Mouse (Mus musculus) thymus, adult 18-20 months (tissue): ENCODE measurements around the gene Mmp7.

ENCODE experiments used
- DNase-seq, 2 experiments: peaks; one replicate each; pipeline ENCODE4 v3.0.0; 2022; ENCODE audit warnings: mixed read lengths in 2 of 2

The Mmp7 gene

DNA sequence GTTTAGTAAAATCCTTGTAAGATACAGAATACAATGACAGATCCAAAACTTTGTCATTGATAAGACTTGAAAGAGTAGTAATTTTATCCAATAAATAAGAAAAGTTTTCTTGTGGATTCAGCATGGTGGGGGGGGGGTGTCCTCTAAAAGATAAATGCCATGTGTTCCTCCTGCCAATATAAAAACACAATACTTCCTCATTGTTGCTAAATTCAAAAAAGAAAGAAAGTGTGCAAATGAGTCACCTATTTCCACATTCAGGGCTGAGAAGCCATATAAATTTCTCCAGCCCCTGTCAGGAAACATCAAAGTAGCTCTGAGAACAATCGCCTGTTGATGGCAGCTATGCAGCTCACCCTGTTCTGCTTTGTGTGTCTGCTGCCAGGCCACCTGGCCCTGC, at the start of gene Mmp7:
Mmp7 (plus strand) TSS at position 301 of the 400 bp plus-strand sequence.
- DNase-seq: no peak

DNA sequence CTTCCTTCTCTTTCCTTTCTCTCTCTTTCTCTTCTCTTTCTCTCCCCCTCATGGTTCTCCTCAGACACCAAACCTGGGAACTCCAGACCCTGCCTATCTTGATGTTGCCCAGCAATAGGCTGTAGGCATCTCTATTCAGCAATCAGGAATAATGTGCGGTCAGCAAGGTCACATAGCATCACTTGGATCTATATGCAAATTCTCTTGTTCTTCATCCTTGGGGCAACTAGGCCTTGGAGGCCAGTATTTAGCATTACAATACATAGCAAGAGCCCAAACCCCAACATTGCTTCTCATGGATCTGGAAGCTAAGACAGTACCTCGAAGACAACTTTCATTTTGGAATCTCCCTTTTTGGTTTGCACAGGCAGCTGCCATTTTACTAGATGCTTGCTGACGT, 44.0 kb upstream of the Mmp7 start:
- no peak for DNase-seq

DNA sequence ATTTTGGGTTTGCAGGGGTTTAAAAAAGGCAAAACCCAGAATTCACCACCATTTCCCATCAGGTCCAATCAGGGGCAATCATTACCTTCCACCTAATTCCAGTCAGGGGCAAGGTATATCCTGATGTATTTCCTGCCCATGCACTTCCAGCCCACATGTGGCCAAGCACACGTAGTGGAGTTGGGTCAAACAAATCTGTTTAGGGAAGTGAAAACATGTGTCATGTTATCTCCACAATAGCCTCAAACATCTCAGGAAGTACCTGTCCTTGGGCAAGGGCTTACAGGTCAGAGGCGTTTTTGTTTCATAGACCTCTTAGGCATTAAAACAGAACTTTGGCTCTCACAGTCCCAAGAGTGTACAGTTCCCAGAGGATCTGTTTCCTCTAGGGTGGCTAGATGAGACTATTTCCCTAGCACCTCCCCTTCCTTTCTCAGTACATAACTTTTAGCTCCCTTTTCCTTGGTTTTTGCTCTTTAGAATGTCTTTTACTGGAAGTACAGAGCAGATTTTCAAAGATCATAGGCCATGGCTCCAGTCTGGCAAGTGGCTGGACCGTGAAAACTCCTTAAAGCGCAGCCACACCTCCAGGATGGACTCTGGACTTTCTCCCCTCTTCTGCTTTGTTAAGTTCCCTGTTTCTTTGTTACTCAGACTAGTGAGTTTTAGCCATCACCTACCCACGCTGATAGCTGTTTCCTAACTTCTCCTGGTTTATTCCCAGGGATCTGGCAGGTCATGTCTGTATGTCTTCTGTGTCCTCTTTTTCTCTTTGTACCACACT, 41.3 kb upstream of the Mmp7 start:
- DNase-seq: no peak

DNA sequence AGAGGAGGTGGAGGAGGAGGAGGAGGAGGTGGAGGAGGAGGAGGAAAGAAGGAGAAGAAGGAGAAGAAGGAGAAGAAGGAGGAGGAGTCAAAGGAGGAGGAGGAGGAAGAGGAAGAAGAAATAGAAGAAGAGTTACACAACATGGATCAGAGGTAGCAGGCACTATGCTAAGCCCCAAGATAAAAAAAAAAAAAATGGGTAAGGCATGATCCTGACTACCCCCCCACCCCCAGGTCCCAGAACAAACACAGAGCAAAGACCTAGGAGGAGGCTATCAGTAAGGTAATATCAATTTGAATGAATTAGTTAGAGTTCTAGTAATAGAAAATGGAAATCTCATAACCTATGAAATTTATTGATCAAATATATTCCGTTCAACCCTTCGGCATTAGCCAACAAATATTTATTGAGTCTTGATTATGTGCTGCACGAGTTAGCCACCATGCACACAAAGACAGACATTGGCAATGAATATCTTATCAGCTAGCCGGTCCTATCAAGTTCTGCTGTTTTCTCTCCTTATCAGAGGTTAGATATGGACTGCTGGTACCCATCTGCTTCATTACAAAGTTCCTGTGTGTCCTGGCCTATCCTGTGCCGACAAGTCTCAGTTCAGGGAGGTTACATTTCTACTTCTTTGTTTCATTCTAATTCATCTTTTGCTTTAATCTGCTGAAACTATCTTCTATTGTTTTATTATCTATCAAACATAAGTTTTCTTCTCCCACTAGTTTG, 39.4 kb upstream of the Mmp7 start:
- DNase-seq: no peak

DNA sequence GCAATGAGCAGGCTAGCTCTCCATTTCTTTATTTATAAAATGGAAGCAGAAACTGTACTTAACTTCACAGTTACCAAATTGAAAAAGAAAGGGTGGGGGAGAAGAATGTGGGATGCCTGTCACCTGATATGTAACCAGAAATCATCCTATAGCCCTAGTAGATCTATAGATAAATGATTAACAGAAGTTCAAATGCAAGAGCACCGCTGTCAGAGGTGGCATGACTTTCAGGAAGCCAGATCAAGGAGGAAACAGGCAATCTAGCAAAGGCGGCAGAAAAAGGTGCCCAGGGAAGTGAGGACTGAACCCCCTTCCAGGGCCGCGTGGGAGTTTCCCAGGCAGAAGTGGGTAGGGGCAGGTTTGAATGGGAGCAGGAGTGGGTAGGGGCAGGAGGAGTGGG, 33.9 kb upstream of the Mmp7 start:
- no peak for DNase-seq

DNA sequence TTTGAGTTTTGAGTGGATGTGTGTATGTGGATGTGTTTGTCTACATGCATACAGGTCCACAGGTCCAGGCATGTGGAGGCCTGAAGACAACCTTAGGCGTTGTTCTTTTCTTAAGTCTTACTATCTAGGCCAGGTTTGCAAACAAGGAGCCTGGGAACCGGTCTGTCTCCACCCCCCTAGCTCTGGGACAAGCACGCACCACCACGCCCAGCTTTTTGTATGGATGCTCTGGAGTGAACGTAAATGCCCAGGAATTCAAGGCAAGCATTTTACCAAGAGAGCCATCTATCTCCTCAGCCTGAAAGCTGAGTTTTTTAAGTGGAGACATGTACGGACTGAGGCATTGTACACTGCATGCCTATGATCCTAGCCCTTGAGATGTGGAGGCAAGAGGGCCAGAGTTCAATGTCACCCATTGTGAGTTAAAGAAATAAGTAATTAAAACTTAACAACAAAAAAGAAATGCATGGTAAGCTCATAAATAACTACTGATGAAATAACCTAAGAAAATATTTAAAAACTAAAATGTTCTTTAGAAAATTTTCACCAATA, 32.3 kb upstream of the Mmp7 start:
- no peak for DNase-seq

DNA sequence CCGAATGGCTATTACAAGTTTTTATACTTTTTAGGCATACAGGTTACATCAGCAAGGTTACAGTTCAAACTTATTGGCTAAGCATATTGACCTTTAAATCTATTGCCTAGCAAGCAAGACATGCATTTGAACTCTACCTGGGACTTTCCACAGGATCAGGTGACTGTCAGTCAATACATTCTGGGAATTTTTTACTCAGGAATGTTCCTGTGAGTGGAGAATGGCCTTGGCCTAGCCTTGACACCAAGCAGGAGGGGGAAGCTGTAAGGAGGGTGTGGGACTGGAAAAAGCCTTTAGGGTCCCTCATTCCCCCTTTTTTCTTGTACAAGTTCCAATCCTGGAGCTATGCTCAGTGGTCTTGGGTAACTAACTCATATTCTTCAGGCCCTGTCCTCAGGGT, 30.5 kb upstream of the Mmp7 start:
- DNase-seq: no peak

DNA sequence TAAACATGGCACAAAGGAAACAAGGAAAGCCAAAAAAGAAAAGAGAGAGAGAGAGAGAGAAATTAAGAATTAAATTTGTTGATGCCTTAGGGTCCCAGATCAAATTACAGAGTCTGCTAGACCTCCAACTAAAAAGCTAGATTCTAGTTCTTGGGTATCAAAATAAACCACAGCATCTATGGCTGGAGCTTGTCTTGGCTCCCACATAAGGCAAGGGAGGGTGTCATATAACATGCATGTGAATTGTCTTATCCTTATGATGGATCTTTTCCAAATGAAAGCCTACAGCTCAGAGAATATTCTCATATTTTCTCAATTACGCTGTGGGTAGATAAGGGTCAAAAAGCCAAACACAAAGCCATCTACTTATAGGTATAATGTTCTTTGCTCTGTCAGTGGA, 22.2 kb upstream of the Mmp7 start:
- no peak for DNase-seq

DNA sequence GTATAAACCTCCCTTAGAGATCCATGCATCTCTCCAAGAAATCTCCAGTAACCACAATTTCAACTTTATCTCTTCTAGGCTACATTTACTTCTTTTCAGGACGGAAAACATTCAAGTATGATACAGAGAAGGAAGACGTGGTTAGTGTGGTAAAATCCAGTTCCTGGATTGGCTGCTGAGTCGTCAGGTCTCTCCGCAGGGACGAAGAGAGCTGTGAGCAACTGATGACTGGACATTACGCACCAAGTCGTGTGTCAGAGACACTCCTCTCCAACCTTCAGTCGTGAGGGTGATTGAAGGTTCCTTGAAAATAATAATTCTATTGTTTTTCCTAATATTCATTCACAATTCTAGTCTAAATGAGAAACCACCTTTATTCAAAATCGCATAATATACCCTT, 18.9 kb upstream of the Mmp7 start:
- no peak for DNase-seq

DNA sequence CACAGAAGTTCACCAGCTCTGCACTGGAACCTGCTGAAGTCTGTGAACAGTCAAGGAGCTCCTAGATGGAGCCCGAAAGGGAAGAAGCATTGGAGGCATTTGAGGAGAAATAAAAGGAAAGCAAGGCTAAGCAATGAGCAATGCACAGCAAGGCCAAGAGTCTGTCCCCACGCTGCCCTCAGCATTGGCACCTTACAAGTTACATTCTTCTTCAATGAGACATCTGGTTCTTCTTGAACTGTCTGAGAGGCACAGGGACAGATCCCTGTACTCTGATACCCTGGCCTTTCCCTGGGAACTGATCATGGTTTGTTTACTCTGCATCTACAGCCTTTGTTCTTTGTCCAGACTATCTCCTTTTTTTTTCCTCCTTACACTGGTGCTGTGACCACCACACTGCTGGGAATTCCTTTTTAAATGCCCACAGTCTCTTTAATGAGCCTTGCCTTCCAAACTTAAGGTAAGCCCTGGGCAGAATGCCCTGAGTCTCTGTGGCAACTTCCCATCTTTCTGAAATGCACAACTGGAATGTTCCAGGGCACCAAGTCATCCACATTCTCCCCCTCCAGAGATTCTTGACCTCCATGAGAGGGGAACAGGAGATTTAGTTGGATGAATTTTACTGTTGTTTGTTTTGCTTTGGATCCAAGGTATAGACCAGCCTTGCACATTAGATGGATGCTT, 13.6 kb upstream of the Mmp7 start:
- no peak for DNase-seq

DNA sequence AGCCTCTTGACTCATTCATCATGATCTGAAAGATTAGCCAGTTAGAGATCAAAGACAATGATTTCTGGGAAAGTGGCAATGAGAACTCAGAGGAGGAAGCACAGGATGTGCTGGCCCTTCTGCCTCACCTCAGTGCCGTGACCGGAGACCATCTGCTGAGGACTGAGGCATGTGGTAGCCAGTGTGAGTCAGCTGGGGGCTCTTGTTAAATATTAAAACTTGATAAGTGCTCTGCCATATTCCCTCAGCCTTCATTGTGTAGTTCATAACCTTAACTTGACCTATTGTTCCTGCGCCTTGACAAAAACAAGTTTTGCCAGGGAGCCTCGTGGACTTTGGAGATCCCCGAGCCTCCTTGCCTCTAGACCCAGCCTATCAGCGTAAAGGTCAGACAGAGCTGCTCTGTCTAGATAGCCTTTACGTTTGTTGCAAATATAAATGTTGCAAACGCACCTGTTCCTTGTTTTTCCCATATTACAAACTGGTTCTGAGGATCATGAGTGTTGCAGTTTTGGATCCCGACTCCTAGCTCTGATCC, 9.7 kb upstream of the Mmp7 start:
- DNase-seq: no peak

DNA sequence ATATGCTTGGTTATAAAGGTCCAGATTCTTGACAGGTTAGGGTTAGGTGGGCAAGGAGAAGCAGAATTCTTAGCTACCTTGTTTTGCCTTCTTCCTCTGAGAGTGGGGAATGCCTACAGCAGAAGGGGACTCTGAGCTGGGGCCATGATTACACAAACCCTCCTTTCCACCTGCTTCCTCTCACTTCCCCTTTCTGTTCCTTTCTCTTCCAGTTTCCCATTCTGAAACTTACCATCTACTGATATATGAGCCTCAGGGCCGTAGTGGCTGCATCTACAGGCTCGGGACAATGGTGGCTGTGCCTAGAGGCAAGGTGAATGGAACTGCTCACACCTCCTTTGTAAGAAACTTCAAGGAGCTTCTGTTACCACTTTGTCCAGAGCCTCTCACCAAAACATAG, 5.9 kb upstream of the Mmp7 start:
- DNase-seq: no peak

DNA sequence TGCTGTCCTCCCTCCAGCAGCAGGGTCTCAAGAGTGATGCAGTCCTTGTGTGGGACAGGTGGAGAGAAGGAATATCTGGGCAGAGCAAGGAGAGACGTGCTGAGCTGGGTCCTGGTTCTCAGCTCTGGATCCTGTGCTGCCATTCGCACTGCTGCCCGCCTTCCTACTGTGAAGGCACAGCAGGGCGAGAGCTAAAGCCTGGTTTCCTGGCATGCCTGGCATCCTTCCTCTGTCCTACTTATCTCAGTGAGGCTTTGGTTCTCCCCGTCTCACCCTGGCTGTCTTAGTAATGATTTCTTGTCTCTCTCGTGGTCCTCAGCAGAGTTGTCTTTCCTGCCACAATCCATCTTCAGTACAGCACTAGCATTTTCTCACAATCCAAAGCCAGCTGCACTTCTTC, 2.1 kb upstream of the Mmp7 start:
- DNase-seq: no peak

DNA sequence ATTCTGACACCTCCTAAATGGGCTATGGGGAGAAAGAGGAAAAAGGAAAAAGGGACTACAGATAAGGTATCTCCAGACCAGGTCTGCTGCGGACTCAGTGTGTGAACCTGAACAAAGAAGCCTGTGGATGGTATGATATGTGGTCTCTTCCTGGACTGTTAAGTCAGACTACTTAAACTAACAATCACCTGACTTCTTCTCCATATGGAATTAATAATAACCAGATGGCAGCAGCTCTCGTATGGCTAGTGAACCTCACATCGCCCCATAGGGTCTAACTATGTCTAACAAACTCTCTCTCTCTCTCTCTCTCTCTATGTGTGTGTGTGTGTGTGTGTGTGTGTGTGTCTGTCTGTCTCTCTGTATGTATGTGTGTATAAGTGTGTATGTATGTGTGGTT, 2.1 kb downstream of the Mmp7 start:
- DNase-seq: no peak

DNA sequence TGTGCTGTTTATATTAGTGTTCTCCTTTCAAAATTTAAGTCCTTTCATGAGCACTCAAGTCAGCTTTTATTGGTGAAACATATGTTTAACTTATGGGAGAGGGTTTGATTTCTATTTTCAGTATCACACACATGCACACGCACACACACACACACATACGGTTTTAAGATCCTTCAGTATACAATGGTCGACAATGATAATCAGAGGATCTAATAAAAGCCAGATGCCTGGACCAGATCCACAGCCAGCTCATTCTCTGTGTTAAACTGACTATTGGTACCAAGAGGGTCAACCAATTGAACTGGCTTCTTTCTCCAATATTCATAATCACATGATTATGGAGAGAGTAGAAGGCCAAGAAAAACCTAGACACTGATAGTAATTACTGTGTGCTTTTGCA, 3.8 kb downstream of the Mmp7 start:
- DNase-seq: no peak

DNA sequence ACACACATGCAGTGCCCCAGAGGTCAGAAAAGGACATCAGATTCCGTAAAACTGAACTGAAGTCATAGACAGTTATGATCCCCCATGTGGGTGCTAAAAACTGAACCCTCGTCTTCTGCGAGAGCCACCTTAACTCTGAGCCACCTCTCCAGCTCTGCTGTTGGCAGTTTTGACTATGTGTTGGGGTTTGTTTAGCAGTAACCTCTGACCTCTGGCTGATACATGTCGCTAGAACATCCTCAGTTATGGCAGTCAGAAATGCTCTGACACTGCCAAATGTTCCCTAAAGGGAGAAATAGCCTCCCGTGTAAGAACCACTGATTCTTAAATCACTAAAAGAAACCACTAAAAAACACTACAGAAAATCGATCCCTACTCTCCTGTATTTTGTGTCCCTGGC, 16.8 kb downstream of the Mmp7 start:
- no peak for DNase-seq

DNA sequence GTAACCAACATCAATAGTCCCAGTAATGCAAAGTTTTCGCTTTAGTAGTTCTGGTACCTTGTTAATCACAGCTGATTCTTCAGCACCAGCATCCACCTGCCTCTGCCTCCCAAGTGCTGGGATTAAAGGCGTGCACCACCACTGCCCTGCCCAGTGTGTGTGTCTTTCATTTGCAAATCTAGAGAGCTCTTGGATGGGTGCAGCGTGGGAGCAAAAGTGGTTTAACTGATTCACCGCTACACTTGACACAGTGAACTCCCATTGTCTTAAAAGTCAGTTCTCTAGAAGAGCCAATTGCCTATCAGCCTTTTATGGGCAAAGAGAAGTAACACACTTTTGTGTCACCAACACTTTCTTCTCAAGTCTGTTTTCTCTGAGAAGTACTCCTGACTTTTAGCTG, 19.3 kb downstream of the Mmp7 start:
- DNase-seq: no peak

DNA sequence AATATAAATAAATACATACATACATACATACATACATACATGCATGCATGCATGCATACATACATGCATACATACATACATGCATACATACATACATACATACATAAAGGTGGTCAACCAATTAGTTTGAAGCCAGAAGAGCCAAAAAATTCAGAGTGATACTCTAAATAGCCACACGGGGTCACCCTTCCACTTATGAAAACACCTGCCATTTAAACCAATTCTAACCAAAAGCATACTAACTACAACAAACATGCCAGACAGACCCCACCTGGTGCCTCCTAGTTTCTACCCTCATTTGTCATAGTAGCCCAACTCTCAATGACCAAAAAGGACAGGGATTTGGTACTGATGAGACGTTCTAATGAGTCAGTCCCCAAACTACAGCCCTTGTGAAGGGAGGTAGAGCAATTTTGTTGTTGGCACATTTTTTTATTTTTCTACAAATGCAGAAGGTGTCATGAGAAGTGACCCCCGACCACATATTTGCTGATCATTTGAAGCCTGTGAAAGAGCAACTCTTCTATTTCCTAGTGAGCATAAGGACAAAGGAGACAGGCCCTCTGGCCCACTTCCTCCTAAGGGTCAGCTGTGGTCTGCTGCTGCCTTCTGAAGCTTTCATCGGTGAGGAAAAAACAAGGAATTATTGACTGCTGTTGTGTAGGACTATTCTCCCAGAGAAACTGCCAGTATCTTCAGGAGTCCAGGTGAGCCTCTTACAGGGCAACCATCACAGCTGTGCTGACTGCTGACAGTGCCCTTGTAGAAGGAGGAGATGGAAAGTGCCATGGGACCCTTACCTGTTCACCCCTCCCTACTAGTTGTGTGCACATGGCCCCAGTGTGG, 22.4 kb downstream of the Mmp7 start:
- DNase-seq: peak in 1 of 2 experiments; percentile 22

DNA sequence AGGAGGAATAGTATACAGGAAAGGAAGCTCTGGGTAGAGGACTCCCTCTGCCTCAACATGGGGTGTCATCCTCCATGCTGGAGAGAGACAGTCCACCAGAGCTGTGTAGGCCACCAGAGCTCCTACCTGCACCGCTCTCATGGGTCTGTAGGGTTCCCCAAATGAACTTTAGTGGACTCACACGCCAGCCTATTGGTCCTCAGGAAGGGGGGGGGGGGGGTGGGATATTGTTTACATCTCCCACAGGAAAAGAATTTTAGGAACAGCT, 23.0 kb downstream of the Mmp7 start:
- DNase-seq: no peak

DNA sequence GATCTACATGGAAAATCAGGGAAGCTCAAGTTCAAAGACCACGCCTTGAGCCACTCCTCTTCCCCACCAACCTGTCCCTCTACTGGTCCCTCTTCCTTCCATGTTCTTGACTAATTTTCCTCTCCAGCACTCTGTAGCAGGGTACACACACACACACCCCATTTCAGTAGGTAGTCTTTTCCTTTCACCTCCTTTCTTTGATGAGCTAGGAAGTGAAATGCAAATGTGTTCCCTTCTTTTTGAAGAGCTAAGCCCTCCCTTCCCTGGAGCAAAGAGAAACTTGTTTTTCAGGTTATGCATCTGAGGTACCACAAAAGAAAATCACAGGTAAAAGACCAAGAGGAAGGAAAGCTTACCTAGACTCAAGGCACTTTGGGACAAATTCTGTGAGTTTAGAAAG, 29.7 kb downstream of the Mmp7 start:
- DNase-seq: no peak

DNA sequence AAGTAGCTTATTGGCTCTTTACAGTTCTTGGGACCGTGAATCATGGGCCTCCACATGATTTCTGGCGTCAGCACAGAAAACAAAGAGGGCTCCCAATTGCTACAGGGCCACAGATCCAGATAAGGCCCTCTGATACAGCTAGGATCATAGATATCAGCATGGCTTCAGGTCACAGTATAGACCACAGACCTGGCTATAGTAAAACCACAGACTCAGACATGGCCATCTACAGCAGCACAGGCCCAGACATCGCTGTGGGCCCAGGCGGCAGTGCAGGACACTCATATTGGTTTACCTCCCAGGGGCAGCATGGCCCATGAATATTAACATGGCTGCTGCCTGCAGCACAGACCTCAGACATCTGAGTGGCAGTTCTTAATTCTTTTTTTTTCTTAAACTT, 37.1 kb downstream of the Mmp7 start:
- DNase-seq: no peak

DNA sequence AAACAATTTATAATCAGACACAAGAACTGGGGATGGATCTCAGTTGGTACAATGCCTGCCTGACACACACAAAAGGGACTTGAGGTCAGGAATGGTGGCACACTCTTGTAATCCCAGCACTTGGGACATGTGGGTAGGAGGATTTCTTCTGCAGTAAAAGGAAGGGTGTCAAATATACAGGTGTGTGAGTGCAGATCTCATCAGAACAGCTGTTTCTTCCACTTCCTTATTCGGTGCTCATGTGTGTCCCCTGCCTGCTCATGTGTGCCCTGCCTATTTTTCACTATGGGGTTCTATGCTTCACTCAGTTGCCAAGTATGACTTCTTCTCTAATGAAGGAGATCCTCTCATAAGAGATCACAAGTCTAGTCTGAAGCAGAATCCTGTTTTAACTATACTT, 50.8 kb downstream of the Mmp7 start:
- no peak for DNase-seq

DNA sequence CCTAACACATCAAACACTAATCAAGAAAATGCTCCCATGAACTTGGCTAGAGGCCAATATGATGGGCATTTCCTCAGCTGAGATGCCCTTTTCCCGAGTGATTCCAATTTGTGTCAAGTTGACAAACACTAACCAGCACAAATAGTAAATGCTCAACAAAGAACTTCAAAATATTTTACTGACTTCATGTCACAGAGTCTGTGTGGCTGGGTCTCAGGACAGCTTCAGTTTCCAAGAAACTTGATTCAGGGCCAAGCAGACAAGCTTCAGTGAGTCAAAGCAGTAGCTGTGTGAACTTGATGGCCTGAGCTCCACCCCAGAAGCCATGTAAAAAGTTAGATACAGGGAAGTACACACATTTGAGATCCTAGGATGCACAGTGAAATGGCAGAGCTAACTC, 52.3 kb downstream of the Mmp7 start:
- no peak for DNase-seq
